Mouse (Mus musculus): Measurements from ENCODE around the gene Cxcr6.

The Cxcr6 gene

GRCm38 (mm10) chr9:123806267-123806666 is at the start of gene Cxcr6:
TSS of gene Cxcr6 (plus strand) at chr9:123806475.
- 95% methylated on average over 5 of the region's 5 CpGs for WGBS

GRCm38 (mm10) chr9:123756752-123757151 is 49.5 kb upstream of the Cxcr6 start:
- 91% methylated on average over 3 of the region's 3 CpGs for WGBS

- 75% methylated on average over 2 of the region's 2 CpGs for WGBS
Observed at GRCm38 (mm10) chr9:123757326-123757725, 48.9 kb upstream of the Cxcr6 start.

- 72% methylated on average over 1 of the region's 1 CpGs for WGBS
Observed at GRCm38 (mm10) chr9:123758156-123758555, 48.1 kb upstream of the Cxcr6 start.

- 73% methylated on average over 4 of the region's 4 CpGs for WGBS
Observed at GRCm38 (mm10) chr9:123758645-123759044, 47.6 kb upstream of the Cxcr6 start.

GRCm38 (mm10) chr9:123760806-123761205 is 45.5 kb upstream of the Cxcr6 start:
- 90% methylated on average over 3 of the region's 3 CpGs for WGBS

- WGBS, result 89% methylated on average over 4 of the region's 4 CpGs
Observed at GRCm38 (mm10) chr9:123762886-123763285, 43.4 kb upstream of the Cxcr6 start.

- 90% methylated on average over 3 of the region's 3 CpGs for WGBS
Observed at GRCm38 (mm10) chr9:123763771-123764170, 42.5 kb upstream of the Cxcr6 start.

- 96% methylated on average over 3 of the region's 3 CpGs for WGBS
Observed at GRCm38 (mm10) chr9:123766996-123767395, 39.3 kb upstream of the Cxcr6 start.

GRCm38 (mm10) chr9:123768443-123768842 is 37.8 kb upstream of the Cxcr6 start:
- WGBS, result 83% methylated on average over 1 of the region's 1 CpGs

- 73% methylated on average over 6 of the region's 6 CpGs for WGBS
Observed at GRCm38 (mm10) chr9:123769532-123769931, 36.7 kb upstream of the Cxcr6 start.

GRCm38 (mm10) chr9:123773299-123773698 is 33.0 kb upstream of the Cxcr6 start:
- WGBS, result 60% methylated on average over 2 of the region's 2 CpGs

- WGBS, result 39% methylated on average over 4 of the region's 4 CpGs
Observed at GRCm38 (mm10) chr9:123788855-123789529, 17.3 kb upstream of the Cxcr6 start.

GRCm38 (mm10) chr9:123796174-123796573 is 10.1 kb upstream of the Cxcr6 start:
- WGBS, result 70% methylated on average over 3 of the region's 3 CpGs

- 81% methylated on average over 1 of the region's 1 CpGs for WGBS
Observed at GRCm38 (mm10) chr9:123801527-123801926, 4.7 kb upstream of the Cxcr6 start.

- 95% methylated on average over 2 of the region's 2 CpGs for WGBS
Observed at GRCm38 (mm10) chr9:123802421-123802820, 3.9 kb upstream of the Cxcr6 start.

- 81% methylated on average over 2 of the region's 2 CpGs for WGBS
Observed at GRCm38 (mm10) chr9:123805241-123805640, 1.0 kb upstream of the Cxcr6 start.

GRCm38 (mm10) chr9:123808583-123808982 is 2.3 kb downstream of the Cxcr6 start:
- WGBS, result 70% methylated on average over 7 of the region's 7 CpGs

GRCm38 (mm10) chr9:123811831-123812230 is 5.6 kb downstream of the Cxcr6 start:
- 95% methylated on average over 3 of the region's 3 CpGs for WGBS

- 56% methylated on average over 2 of the region's 2 CpGs for WGBS
Observed at GRCm38 (mm10) chr9:123814326-123814725, 8.1 kb downstream of the Cxcr6 start.

- 78% methylated on average over 4 of the region's 4 CpGs for WGBS
Observed at GRCm38 (mm10) chr9:123814821-123815220, 8.5 kb downstream of the Cxcr6 start.

- 84% methylated on average over 3 of the region's 3 CpGs for WGBS
Observed at GRCm38 (mm10) chr9:123815444-123815843, 9.2 kb downstream of the Cxcr6 start.

- 90% methylated on average over 1 of the region's 1 CpGs for WGBS
Observed at GRCm38 (mm10) chr9:123815996-123816395, 9.7 kb downstream of the Cxcr6 start.

- 79% methylated on average over 2 of the region's 2 CpGs for WGBS
Observed at GRCm38 (mm10) chr9:123818601-123819000, 12.3 kb downstream of the Cxcr6 start.
